Mouse (Mus musculus) liver, adult 2 months (tissue): ENCODE measurements at regions not wholly inside any gene's neighbourhood (a gene's known extent, or its start where the extent isn't known, plus 50 kb on each side); places are given as distances from the start of the nearest gene placed in this dataset.

ENCODE experiments used
- CTCF ChIP-seq: fragments of 200-500 bp; IDR thresholded peaks from 2 replicates; pipeline ENCODE4 v1.5.1; 2011; ENCODE audit warnings: low read depth, low read length, control low read depth
- POLR2A ChIP-seq: fragments of 200-500 bp; IDR thresholded peaks from 2 replicates; pipeline ENCODE4 v1.6.1; 2011; ENCODE audit warnings: low read length, control low read depth; ENCODE audit not compliant: insufficient read depth; ENCODE audit errors: extremely low read depth

DNA sequence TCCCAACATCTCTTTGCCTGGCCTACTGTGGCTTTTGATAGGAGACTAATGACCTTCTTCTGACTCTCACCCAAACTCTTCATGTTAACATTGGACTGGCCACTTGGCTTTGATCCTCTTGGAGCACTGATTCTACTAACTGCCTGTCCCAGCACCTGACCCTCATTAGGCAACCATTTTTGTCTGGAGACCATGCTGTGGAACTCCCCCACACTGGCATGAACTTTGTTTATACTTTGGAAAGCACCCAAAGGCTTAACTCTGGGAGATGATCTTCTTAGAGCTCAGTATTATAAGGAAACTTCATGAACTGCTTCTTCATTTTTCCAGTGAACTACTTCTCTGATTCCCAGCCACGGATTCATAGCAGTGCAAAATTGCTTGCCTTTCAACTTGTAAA is 56.6 kb upstream of the P2ry10 start:
- TF ChIP-seq POLR2A, result no peak
- TF ChIP-seq CTCF, result no peak
